Mouse (Mus musculus) intestine, embryonic 14.5 days (tissue): ENCODE data around the gene Dnajb2. TPM values are rescaled to one million over a fixed set of nuclear protein-coding genes. Genes with fewer than 3 reads are reported as not detected.

ENCODE experiments used
- ATAC-seq: fragments of 200-750 bp; cut with Nextera tagmentation; replicated peaks from 2 replicates; pipeline ENCODE4 v1.8.0; 2017; ENCODE audit warnings: low read depth, moderate number of reproducible peaks, moderate TSS enrichment, moderate library complexity; ENCODE audit not compliant: low FRiP score, low TSS enrichment
- DNase-seq: peaks from one replicate; pipeline ENCODE4 v3.0.0-alpha.2; 2018; ENCODE audit warnings: low spot score
- H3K27ac ChIP-seq: fragments of 300-500 bp; sonication (generic); 2 replicates; pipeline ENCODE4 v1.5.1; 2014; ENCODE audit warnings: low read depth, mild to moderate bottlenecking, control low read depth
- H3K27me3 ChIP-seq: fragments of 300-500 bp; sonication (generic); replicated peaks from 2 replicates; pipeline ENCODE4 v1.6.1; 2014; ENCODE audit warnings: low read length, control low read depth; ENCODE audit not compliant: control insufficient read depth, insufficient read depth
- H3K36me3 ChIP-seq: fragments of 300-500 bp; sonication (generic); 2 replicates; pipeline ENCODE4 v1.6.1; 2014; ENCODE audit warnings: low read length, control low read depth; ENCODE audit not compliant: control insufficient read depth, insufficient read depth
- H3K4me1 ChIP-seq: fragments of 300-500 bp; sonication (generic); replicated peaks from 2 replicates; pipeline ENCODE4 v1.6.1; 2014; ENCODE audit warnings: low read length, control low read depth, mixed read lengths; ENCODE audit not compliant: control insufficient read depth, insufficient read depth
- H3K4me2 ChIP-seq: fragments of 300-500 bp; sonication (generic); 2 replicates; pipeline ENCODE4 v1.6.1; 2014; ENCODE audit warnings: low read length
- H3K4me3 ChIP-seq: fragments of 300-500 bp; sonication (generic); 2 replicates; pipeline ENCODE4 v1.5.1; 2014; ENCODE audit warnings: low read depth, low read length, control low read depth, mixed read lengths
- H3K9ac ChIP-seq: fragments of 300-500 bp; sonication (generic); 2 replicates; pipeline ENCODE4 v1.6.1; 2014; ENCODE audit warnings: mild to moderate bottlenecking, low read length
- H3K9me3 ChIP-seq: fragments of 300-500 bp; sonication (generic); 2 replicates; pipeline ENCODE4 v1.6.1; 2016; ENCODE audit warnings: low read length, control low read depth; ENCODE audit not compliant: control insufficient read depth
- WGBS: fragments of 180-500 bp; shearing (Covaris S2); extraction: QIAGEN DNeasy Blood & Tissue Kit; methylation state at CpG from one replicate; pipeline ENCODE4 v1.1.7; 2014; 5-methylcytosine and 5-hydroxymethylcytosine counted together
- microRNA-seq: library from miRNA; unstranded; fragments of <30 nt; microRNA quantifications from one replicate; pipeline ENCODE4, GENCODE M21; 2016
- polyA plus RNA-seq: library from polyadenylated mRNA; unstranded; fragments of >200 nt; fragmentation: Nextera tagmentation; extraction: Ambion mirVana; gene quantifications from 2 replicates; pipeline ENCODE4 v1.2.1, GENCODE M21; 2014

Gene Dnajb2
- polyA plus RNA-seq, 1 experiment from 2014 or later: 14.2 TPM

- WGBS: 36% methylated on average over 12 of the region's 12 CpGs
- Histone ChIP-seq H3K4me2 (peak overlapping the region; percentile 8; the same call in 1 of the 2 replicates), H3K27me3 (no peaks in the 10 kb centered on the region), H3K4me3 (no peak overlapping the region), H3K36me3 (no peaks in the 10 kb centered on the region), H3K9ac (no peak overlapping the region), H3K9me3 (no peaks in the 10 kb centered on the region), H3K4me1 (peaks cover 9% of the 10 kb centered on the region), H3K27ac (peak overlapping the region; percentile 65; the same call in 1 of the 2 replicates)
- no peak for ATAC-seq
- DNase-seq: peak; percentile 58
Observed at GRCm38 (mm10) chr1:75292476-75293330, 56.5 kb downstream of the Dnajb2 start.

GRCm38 (mm10) chr1:75293331-75293701, 57.1 kb downstream of the Dnajb2 start:
- WGBS: 75% methylated on average over 5 of the region's 5 CpGs
- H3K4me2 ChIP-seq: no peak overlapping the region
- no peaks in the 10 kb centered on the region for H3K36me3 ChIP-seq
- H3K27me3 ChIP-seq: no peaks in the 10 kb centered on the region
- H3K9ac ChIP-seq: no peak overlapping the region
- H3K4me3 ChIP-seq: no peak overlapping the region
- ATAC-seq (no peak), DNase-seq (no peak)
- peaks cover 9% of the 10 kb centered on the region for H3K4me1 ChIP-seq
- H3K27ac ChIP-seq: peak overlapping the region; percentile 65; the same call in 1 of the 2 replicates
- no peaks in the 10 kb centered on the region for H3K9me3 ChIP-seq

DNA sequence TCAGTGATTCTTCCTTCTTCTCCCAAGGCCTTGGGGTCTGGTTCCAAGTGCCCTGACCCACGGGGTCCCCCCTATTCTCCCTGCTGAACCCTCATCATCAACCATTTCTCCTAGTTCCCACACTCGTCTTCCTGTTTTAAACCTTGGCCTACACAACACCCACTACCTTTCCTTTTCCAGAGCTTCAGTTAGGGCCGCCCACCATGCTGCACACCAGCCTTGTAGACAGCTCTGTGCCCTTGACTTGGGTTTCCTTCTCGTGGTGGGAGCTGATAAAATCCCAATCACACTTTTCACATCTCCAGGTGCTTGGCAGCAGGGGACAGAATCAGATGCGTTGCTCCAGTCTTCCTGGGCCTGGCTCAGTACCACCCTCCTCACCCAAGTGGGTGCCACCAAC, 58.1 kb downstream of the Dnajb2 start:
- no peak for ATAC-seq
- 86% methylated on average over 5 of the region's 5 CpGs for WGBS

More for the DNA sequence above, 58.1 kb downstream of the Dnajb2 start:
- H3K36me3 ChIP-seq: no peaks in the 10 kb centered on the region
- no peak overlapping the region for H3K27ac ChIP-seq
- no peak for DNase-seq
- H3K9me3 ChIP-seq: no peaks in the 10 kb centered on the region
- no peak overlapping the region for H3K9ac ChIP-seq
- H3K4me3 ChIP-seq: no peak overlapping the region
- no peak overlapping the region for H3K4me2 ChIP-seq
- no peaks in the 10 kb centered on the region for H3K27me3 ChIP-seq
- peaks cover 9% of the 10 kb centered on the region for H3K4me1 ChIP-seq

Small RNAs within 50 kb of the gene (microRNA-seq; reads per million reads assigned to microRNA genes)
- gene Gm27943: not detected

Other genes starting within 250 kb of the Dnajb2 start
- 8.3 and 10.5 TPM in 2 replicates for gene Nhej1, start 111.2 kb upstream of the Dnajb2 start, polyA plus RNA-seq
- 1.4 and 1.8 TPM in 2 replicates for gene Slc23a3, start 102.5 kb upstream of the Dnajb2 start, polyA plus RNA-seq
- gene Cnppd1, start 93.7 kb upstream of the Dnajb2 start, polyA plus RNA-seq: 41.6 and 41.7 TPM in 2 replicates
- gene Retreg2, start 93.6 kb upstream of the Dnajb2 start, polyA plus RNA-seq: 50.1 and 51.1 TPM in 2 replicates
- gene Zfand2b, start 67.8 kb upstream of the Dnajb2 start, polyA plus RNA-seq: 36.5 and 38.8 TPM in 2 replicates
- 17.8 and 21.7 TPM in 2 replicates for gene Abcb6, start 56.0 kb upstream of the Dnajb2 start, polyA plus RNA-seq
- gene Ankzf1, start 44.3 kb upstream of the Dnajb2 start, polyA plus RNA-seq: 20.2 and 23.0 TPM in 2 replicates
- gene Atg9a, start 44.2 kb upstream of the Dnajb2 start, polyA plus RNA-seq: 24.0 and 26.3 TPM in 2 replicates
- gene Glb1l, start 25.6 kb upstream of the Dnajb2 start, polyA plus RNA-seq: 15.1 and 19.2 TPM in 2 replicates
- 116 and 131 TPM in 2 replicates for gene Stk16, start 25.6 kb upstream of the Dnajb2 start, polyA plus RNA-seq
- gene Tuba4a, start 16.5 kb upstream of the Dnajb2 start, polyA plus RNA-seq: 68.7 and 86.5 TPM in 2 replicates
- gene A630095N17Rik, start 4.3 kb upstream of the Dnajb2 start, polyA plus RNA-seq: not detected in 2 replicates
- gene Ptprn, start 28.1 kb downstream of the Dnajb2 start, polyA plus RNA-seq: 2.9 and 3.4 TPM in 2 replicates
- gene Resp18, start 42.0 kb downstream of the Dnajb2 start, polyA plus RNA-seq: 13.0 and 13.4 TPM in 2 replicates
- gene Dnpep, start 81.6 kb downstream of the Dnajb2 start, polyA plus RNA-seq: 133 and 137 TPM in 2 replicates
- 72.4 and 73.2 TPM in 2 replicates for gene Des, start 123.9 kb downstream of the Dnajb2 start, polyA plus RNA-seq
- 46.7 and 55.2 TPM in 2 replicates for gene Speg, start 138.9 kb downstream of the Dnajb2 start, polyA plus RNA-seq
- 69.4 and 72.1 TPM in 2 replicates for gene Gmppa, start 199.5 kb downstream of the Dnajb2 start, polyA plus RNA-seq
- 0.47 and 1.0 TPM in 2 replicates for gene Asic4, start 214.0 kb downstream of the Dnajb2 start, polyA plus RNA-seq
- gene Chpf, start 242.9 kb downstream of the Dnajb2 start, polyA plus RNA-seq: 36.7 and 42.8 TPM in 2 replicates
- gene Tmem198, start 243.1 kb downstream of the Dnajb2 start, polyA plus RNA-seq: 1.9 and 2.6 TPM in 2 replicates